Mouse (Mus musculus) heart, postnatal 14 days (tissue): ENCODE measurements at regions not wholly inside any gene's neighbourhood (a gene's known extent, or its start where the extent isn't known, plus 50 kb on each side); places are given as distances from the start of the nearest gene placed in this dataset.
A peak's percentile ranks its signal among the peaks of the same experiment; 100 is the strongest.

Source experiments
- DNase-seq, 2 experiments: peaks; one replicate each; pipeline ENCODE4 v3.0.0; 2021 to 2022
- intact Hi-C: fragments of 180-260 bp; cut with DNase I; formaldehyde crosslinking; loops from one replicate; pipeline ENCODE4 v1.15.1; 2025

- DNase-seq, result no peak
- intact Hi-C loops, result no loop called here
Observed at GRCm38 (mm10) chr13:114654953-114655586, 163.0 kb upstream of the Mocs2 start.

GRCm38 (mm10) chr13:114672411-114672810, 145.6 kb upstream of the Mocs2 start:
- intact Hi-C loops, result no loop called here
- no peak for DNase-seq

DNA sequence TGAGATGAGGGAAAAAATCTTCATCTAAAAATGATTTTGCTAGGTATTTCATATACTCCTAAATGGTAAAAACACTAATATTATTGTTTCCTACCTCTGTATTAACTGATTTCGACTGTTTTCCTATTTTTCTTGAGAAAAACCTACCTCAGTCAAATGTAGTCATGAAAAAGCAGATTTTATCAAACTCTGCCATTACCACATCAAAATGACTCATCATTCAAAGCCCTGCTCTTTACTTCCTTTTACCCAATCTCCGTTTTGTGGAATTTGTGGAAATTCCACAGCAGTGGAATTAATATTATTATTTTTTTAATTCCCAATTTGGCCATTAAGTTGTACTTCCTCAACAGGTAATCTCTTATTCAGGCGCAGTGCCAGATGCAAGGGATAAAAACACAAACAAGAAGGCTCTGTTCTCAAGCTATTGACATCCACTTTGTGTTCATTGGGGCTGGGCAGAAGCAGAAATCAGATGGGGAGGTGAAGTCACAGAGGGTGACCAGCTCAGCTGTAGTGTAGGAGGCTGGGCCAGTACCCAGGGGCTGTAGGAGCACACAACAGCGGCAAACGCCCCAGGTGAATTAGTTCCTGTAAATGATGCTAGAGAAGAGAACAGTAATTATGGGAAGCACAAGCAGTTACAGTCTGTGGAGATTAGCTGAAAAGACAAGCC, 138.2 kb upstream of the Mocs2 start:
- intact Hi-C loops, result no loop called here

DNA sequence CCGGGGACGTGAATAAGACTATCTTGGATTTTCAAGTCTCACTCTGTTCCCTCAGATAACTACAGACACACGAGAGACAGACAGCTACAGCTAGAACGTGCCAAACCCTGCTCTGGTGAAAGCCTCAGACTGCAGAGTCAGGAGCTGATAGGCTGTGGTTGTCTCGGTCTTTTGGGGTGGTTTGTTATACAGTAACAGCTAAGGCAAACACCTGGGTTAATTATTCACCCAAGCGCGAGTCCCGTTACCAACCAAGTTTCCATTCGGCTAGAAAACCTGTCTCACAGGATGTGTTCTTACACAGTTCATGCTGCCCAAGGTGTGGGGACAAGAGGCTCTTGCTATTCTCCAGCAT, 137.7 kb upstream of the Mocs2 start:
- intact Hi-C loops, result no loop called here
- DNase-seq, result no peak

More for the DNA sequence above, 138.2 kb upstream of the Mocs2 start:
- DNase-seq, result no peak

- DNase-seq, result no peak
- intact Hi-C loops, result no loop called here
Observed at GRCm38 (mm10) chr13:114681196-114681595, 136.8 kb upstream of the Mocs2 start.

GRCm38 (mm10) chr13:114681887-114682286, 136.1 kb upstream of the Mocs2 start:
- intact Hi-C loops, result no loop called here
- no peak for DNase-seq

- intact Hi-C loops, result no loop called here
- no peak for DNase-seq
Observed at GRCm38 (mm10) chr13:114682891-114683290, 135.1 kb upstream of the Mocs2 start.

- no peak for DNase-seq
- intact Hi-C loops, result no loop called here
Observed at GRCm38 (mm10) chr13:114684298-114684697, 133.7 kb upstream of the Mocs2 start.

- no peak for DNase-seq
- intact Hi-C loops, result no loop called here
Observed at GRCm38 (mm10) chr13:114685368-114685767, 132.7 kb upstream of the Mocs2 start.

GRCm38 (mm10) chr13:114712601-114713000, 105.4 kb upstream of the Mocs2 start:
- DNase-seq, result no peak
- intact Hi-C loops, result no loop called here

DNA sequence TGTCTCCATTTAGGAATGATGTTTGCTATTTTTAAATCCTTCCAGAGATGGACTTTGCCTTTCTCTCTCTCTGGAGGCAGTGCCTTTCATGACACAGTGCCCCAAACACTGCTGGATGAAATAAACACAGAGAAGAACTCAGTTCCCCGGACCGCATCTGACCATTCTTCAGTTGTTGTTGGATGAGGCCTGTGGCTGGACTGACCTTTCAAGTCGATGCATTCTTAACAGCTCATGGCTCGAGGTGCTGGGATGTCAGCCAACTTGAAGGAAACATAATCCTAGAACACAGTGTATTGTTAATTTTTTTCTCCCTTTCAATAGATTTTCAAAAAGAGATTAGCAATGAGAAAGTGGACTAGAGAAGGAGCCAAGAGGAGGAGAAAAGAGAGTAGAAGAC, 98.3 kb upstream of the Mocs2 start:
- DNase-seq, result peak; percentile 1 to 2
- intact Hi-C loops, result no loop called here

- no peak for DNase-seq
- intact Hi-C loops, result no loop called here
Observed at GRCm38 (mm10) chr13:114726828-114727227, 91.2 kb upstream of the Mocs2 start.

GRCm38 (mm10) chr13:114735066-114735465, 83.0 kb upstream of the Mocs2 start:
- intact Hi-C loops, result no loop called here
- DNase-seq, result no peak

DNA sequence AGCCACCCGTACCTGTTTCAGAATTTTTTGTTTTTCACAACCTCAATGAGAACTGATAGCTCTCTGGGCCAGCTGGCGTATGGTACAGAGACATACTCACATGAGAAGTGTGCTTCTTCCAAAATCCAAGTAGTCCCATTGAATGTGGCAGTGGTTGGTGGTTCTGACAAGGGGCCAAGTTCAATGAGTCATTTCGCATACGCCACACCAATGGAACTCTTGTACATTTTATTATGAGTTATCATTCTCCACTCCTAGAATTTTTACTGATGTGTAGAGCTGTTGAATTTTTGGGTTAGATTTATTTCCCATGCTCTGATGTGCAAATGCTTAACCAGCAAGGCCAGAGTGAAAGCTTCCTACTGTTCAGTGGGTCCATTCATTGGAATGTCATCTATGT, 82.0 kb upstream of the Mocs2 start:
- intact Hi-C loops, result no loop called here
- no peak for DNase-seq

GRCm38 (mm10) chr13:114742534-114742933, 75.5 kb upstream of the Mocs2 start:
- intact Hi-C loops, result no loop called here
- no peak for DNase-seq

DNA sequence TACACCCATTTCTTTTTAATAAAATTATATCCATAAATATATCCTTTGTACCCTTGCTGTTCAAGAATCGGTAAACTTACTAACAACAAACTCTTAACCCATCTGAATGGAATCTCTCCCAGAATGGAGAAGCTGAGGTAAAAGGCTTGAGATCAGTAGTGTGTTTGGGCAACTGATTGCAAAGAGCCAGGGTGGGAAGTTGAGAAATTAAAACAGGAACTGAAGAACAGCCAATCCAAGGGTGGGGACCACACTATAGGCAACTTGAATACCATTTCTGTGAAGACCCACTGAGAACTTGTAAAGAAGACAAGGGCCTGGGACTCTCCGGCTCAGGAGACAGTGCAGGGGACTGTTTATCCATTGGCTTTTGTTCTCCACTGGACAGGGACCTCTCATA, 72.2 kb upstream of the Mocs2 start:
- intact Hi-C loops, result no loop called here
- no peak for DNase-seq

DNA sequence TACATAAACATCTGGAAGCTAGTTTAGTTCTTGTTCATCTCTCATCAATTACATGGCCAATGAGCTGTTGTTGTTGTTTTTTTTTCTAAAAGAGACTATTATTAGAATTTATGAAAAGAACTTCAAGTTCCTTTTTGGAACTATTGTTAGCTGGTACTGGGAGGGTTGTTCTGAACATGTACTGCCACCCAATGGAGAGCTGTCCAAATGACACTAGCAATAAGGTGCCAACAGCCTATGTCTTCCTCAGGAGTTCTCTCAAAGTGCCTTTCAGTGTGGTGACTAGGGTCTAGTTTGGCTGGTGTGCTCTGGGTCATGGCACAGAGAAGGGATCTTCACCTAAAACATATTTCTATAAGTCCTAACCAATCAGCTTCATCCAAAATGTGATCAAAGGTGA, 60.6 kb upstream of the Mocs2 start:
- intact Hi-C loops, result loop anchor here (5.0 to 10.0 kb wide), 3 partner anchors 293 to 883 kb away; no protein-coding TSS in a partner anchor
- peak; percentile 11 to 21 for DNase-seq

GRCm38 (mm10) chr13:114759886-114760285, 58.1 kb upstream of the Mocs2 start:
- DNase-seq, result no peak
- intact Hi-C loops, result loop anchor here (5.0 to 10.0 kb wide), 3 partner anchors 295 to 885 kb away; no protein-coding TSS in a partner anchor

- intact Hi-C loops, result no loop called here
- DNase-seq, result peak; percentile 9 to 21
Observed at GRCm38 (mm10) chr13:114760901-114761300, 57.1 kb upstream of the Mocs2 start.
